ENCODE assay signal across 8 mouse cellular contexts in the genomic region with DNA sequence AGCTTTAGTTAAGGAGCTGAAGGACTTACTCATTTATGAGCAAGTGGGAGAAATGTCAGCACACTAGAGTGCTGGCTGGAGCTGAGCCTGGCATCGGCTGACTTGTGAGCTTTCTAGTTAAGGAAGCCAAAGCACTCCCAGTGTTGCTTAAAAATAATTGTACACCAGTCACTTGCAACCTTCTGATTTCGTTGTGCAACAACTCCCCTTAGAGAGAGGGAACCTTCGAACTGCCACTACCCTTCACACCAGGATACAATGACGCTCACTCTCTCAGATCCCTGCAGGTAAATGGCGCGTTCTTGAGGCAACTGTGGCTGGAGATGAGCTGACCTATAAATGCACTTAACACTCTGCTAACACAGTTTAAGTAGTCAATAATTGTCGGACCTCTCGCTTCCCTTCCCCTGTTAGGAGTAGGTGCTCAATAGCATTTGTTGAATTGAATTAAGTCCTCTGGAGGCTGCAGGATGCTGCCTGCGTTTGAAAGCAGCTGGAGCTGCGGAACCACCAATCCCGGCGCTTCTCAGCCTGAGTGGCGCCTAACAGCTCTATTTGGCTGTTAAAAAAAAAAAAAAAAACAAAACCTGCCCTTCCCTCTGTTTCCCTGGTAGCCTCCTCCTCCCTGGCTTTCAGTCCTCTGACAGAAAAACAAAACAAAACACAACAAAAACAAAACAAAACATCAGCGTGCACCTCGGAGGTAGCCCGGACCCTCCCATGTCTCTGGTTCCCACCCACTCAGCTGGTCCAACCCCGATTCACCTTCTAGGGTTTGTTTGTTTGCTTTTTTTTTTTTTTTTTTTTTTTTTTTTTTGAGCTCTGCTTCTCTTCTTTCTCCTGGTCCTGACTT. TPM values are rescaled to one million over a fixed set of nuclear protein-coding genes. Genes with fewer than 3 reads are reported as not detected.
DNase-seq lines count a peak whose midpoint lies in the region; ATAC-seq and TF ChIP-seq lines count a peak whose summit lies in the region.

No protein-coding gene starts in this region.

- DNase-seq in kidney, adult 18-20 months = peak; percentile 28
- DNase-seq in kidney, adult 11 months = no peak
- DNase-seq in embryo, embryonic 10.5 days (ENCODE audit: low spot score) = peak; percentile 68
- DNase-seq in kidney, postnatal 0 days (ENCODE audit: low spot score) = peak; percentile 50
- DNase-seq in lung, postnatal 14 days = peak; percentile 39
- peak; percentile 33 for DNase-seq in right cerebral cortex, postnatal 4 days
- no peak for DNase-seq in testis, postnatal 10 days (ENCODE audit: low spot score)

- peak overlapping the region; percentile 66 for H3K4me2 ChIP-seq in heart, embryonic 12.5 days
- H3K4me2 ChIP-seq in kidney, postnatal 0 days (ENCODE audit: low read length) = peak overlapping the region; percentile 50

- H3K9me3 ChIP-seq in heart, embryonic 12.5 days (replicated peaks) = no peaks in the 10 kb centered on the region
- H3K9me3 ChIP-seq in kidney, postnatal 0 days (replicated peaks; ENCODE audit: low read length) = no peaks in the 10 kb centered on the region

- no peak for TF ChIP-seq CTCF in kidney, postnatal 0 days (IDR thresholded peaks at IDR 0.05; ENCODE audit: low read depth)

- 4% methylated on average over 17 of the region's 17 CpGs for WGBS in heart, embryonic 12.5 days
- 5% methylated on average over 17 of the region's 17 CpGs for WGBS in kidney, postnatal 0 days

- H3K36me3 ChIP-seq in heart, embryonic 12.5 days = no peaks in the 10 kb centered on the region
- no peaks in the 10 kb centered on the region for H3K36me3 ChIP-seq in kidney, postnatal 0 days (ENCODE audit: insufficient read depth, low read length)

- 0 out of 2 replicates have a peak overlapping the region, but pooled peaks have one; percentile 31 for H3K9ac ChIP-seq in heart, embryonic 12.5 days
- H3K9ac ChIP-seq in kidney, postnatal 0 days (ENCODE audit: low read depth, low read length) = no peak overlapping the region

- 0 out of 2 replicates have a peak, but pooled peaks cover 10% of the 10 kb centered on the region for H3K27me3 ChIP-seq in heart, embryonic 12.5 days (replicated peaks)
- no peaks in the 10 kb centered on the region for H3K27me3 ChIP-seq in kidney, postnatal 0 days (ENCODE audit: insufficient read depth, low read length)

- no peak for ATAC-seq in heart, embryonic 12.5 days (ENCODE audit: insufficient number of reproducible peaks, low FRiP score)
- ATAC-seq in kidney, postnatal 0 days (replicated peaks; ENCODE audit: low FRiP score, low read depth) = no peak

- no peak overlapping the region for H3K27ac ChIP-seq in heart, embryonic 12.5 days (ENCODE audit: poor library complexity, severe bottlenecking)
- peak overlapping the region; percentile 31; the same call in 1 of the 2 replicates for H3K27ac ChIP-seq in kidney, postnatal 0 days

- peak overlapping the region; percentile 41 for H3K4me3 ChIP-seq in heart, embryonic 12.5 days
- 0 out of 2 replicates have a peak overlapping the region, but pooled peaks have one; percentile 5 for H3K4me3 ChIP-seq in kidney, postnatal 0 days (replicated peaks; ENCODE audit: low read depth, low read length)

- peaks cover 31% of the 10 kb centered on the region for H3K4me1 ChIP-seq in heart, embryonic 12.5 days (replicated peaks)
- H3K4me1 ChIP-seq in kidney, postnatal 0 days (replicated peaks; ENCODE audit: insufficient read depth, low read length) = 0 out of 2 replicates have a peak, but pooled peaks cover 12% of the 10 kb centered on the region

RNA-seq across cellular contexts. Expression of a gene that starts 53.2 kb away (rescaled TPM):
- 0.22 and 0.66 TPM in 2 replicates for polyA plus RNA-seq in heart, embryonic 12.5 days (2016; fragmentation: Nextera tagmentation; extraction: Ambion mirVana)
- polyA plus RNA-seq in kidney, postnatal 0 days (2015; fragmentation: Nextera tagmentation; extraction: Ambion mirVana) = 0.39 and 0.40 TPM in 2 replicates

RNA-seq across cellular contexts. Expression of a gene that starts 53.8 kb away (rescaled TPM):
- 24.5 and 29.6 TPM in 2 replicates for polyA plus RNA-seq in heart, embryonic 12.5 days (2016; fragmentation: Nextera tagmentation; extraction: Ambion mirVana)
- 5.6 and 7.2 TPM in 2 replicates for polyA plus RNA-seq in kidney, postnatal 0 days (2015; fragmentation: Nextera tagmentation; extraction: Ambion mirVana)

Comparison
In these comparisons a context has a peak if more than half of its experiments do, and no peak if none do; other contexts are left out.
1. DNase-seq: peak in kidney, adult 18-20 months (single experiment), embryo, embryonic 10.5 days (single experiment), kidney, postnatal 0 days (single experiment), lung, postnatal 14 days (single experiment) and right cerebral cortex, postnatal 4 days (single experiment); none in kidney, adult 11 months (single experiment) and testis, postnatal 10 days (single experiment).